Mouse (Mus musculus): ENCODE measurements around the gene Arpin. TPM values are rescaled to one million over a fixed set of nuclear protein-coding genes. Genes with fewer than 3 reads are reported as not detected.

Gene Arpin
- total and polyA plus RNA-seq, 3 experiments = 8.9 to 10.6 (median 9.9) TPM

DNA sequence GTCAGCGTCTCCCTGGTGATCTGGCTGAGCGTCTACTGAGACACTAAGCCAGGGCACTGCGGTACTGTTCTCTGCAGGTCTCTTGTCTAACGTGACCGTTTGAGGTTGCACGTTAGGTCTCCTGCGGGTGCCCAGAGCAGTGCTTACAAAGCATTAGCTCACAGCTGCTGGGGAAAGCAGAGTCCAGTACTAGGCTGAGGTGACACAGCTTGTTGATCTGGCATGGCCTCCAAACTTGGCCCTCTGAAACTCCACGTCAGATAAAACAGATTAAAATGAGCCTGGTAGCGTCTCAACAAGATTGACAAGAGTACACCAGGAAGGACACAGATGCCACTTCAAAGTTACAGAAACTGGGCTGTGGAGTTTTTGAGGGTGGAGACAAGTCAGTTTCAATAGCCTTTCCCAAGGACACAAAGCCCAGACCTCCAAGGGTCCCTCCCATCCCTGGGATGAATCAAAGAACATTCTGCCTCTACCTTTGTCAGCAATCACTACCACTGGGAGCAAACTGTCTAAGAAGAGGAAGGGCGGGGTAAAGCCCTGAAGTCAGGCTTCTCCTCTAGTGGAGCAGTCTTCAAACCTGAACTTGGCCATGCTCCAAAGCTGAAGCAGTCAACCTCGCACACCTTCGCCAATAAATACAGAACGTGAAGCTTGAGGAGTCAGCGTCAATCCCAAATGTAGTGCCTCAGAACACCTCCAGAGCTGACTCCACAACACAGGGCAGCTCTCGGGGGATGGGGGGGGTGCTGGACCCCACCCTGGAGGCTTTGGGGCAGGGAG, 44.5 kb downstream of the Arpin start:
- Histone ChIP-seq H3K9ac (ENCODE audit: low read depth, low read length) (no peak overlapping the region), H3K36me3 (ENCODE audit: control insufficient read depth, insufficient read depth, low read length) (no peaks in the 10 kb centered on the region), H3K79me2 (replicated peaks; ENCODE audit: control insufficient read depth, insufficient read depth, low read length) (no peaks in the 10 kb centered on the region), H3K4me1 (ENCODE audit: control insufficient read depth, insufficient read depth, low read length) (no peaks in the 10 kb centered on the region; the same call in 1 of the 2 replicates), H3K27me3 (ENCODE audit: control insufficient read depth, insufficient read depth, low read length) (no peaks in the 10 kb centered on the region), H3K27ac (no peak overlapping the region), H3K4me3 (no peak overlapping the region)
- DNase-seq = no peak
- 81% methylated on average over 15 of the region's 15 CpGs for WGBS
- intact Hi-C loops (cut with DNase I) = no loop called here
- TF ChIP-seq POLR2A (IDR thresholded peaks at IDR 0.05; ENCODE audit: insufficient read depth, low read depth, low read length) = no peak
- no peak for TF ChIP-seq EP300 (IDR thresholded peaks at IDR 0.05; ENCODE audit: insufficient read depth, low read depth, low read length)
- TF ChIP-seq CTCF (IDR thresholded peaks at IDR 0.05) = no peak

- Histone ChIP-seq H3K36me3 (ENCODE audit: control insufficient read depth, insufficient read depth, low read length) (no peaks in the 10 kb centered on the region), H3K27me3 (ENCODE audit: control insufficient read depth, insufficient read depth, low read length) (no peaks in the 10 kb centered on the region), H3K79me2 (replicated peaks; ENCODE audit: control insufficient read depth, insufficient read depth, low read length) (no peaks in the 10 kb centered on the region), H3K27ac (no peak overlapping the region), H3K9ac (ENCODE audit: low read depth, low read length) (no peak overlapping the region), H3K4me1 (ENCODE audit: control insufficient read depth, insufficient read depth, low read length) (no peaks in the 10 kb centered on the region; the same call in 1 of the 2 replicates), H3K4me3 (no peak overlapping the region)
- intact Hi-C loops (cut with DNase I) = no loop called here
- no peak for TF ChIP-seq POLR2A (IDR thresholded peaks at IDR 0.05; ENCODE audit: insufficient read depth, low read depth, low read length)
- no peak for TF ChIP-seq EP300 (IDR thresholded peaks at IDR 0.05; ENCODE audit: insufficient read depth, low read depth, low read length)
- TF ChIP-seq CTCF (IDR thresholded peaks at IDR 0.05) = no peak
- no peak for DNase-seq
- WGBS = 94% methylated on average over 9 of the region's 9 CpGs
Observed at GRCm38 (mm10) chr7:79888603-79889002, 46.6 kb downstream of the Arpin start.

- no peak overlapping the region for H3K9ac ChIP-seq (ENCODE audit: low read depth, low read length)
- intact Hi-C loops (cut with DNase I) = no loop called here
- H3K27ac ChIP-seq = no peak overlapping the region
- no peaks in the 10 kb centered on the region for H3K27me3 ChIP-seq (ENCODE audit: control insufficient read depth, insufficient read depth, low read length)
- WGBS = 83% methylated on average over 7 of the region's 7 CpGs
- no peak for TF ChIP-seq POLR2A (IDR thresholded peaks at IDR 0.05; ENCODE audit: insufficient read depth, low read depth, low read length)
- no peak for TF ChIP-seq EP300 (IDR thresholded peaks at IDR 0.05; ENCODE audit: insufficient read depth, low read depth, low read length)
- no peak for TF ChIP-seq CTCF (IDR thresholded peaks at IDR 0.05)
- H3K4me3 ChIP-seq = no peak overlapping the region
- no peaks in the 10 kb centered on the region; the same call in 1 of the 2 replicates for H3K4me1 ChIP-seq (ENCODE audit: control insufficient read depth, insufficient read depth, low read length)
- no peak for DNase-seq
- no peaks in the 10 kb centered on the region for H3K79me2 ChIP-seq (replicated peaks; ENCODE audit: control insufficient read depth, insufficient read depth, low read length)
- H3K36me3 ChIP-seq (ENCODE audit: control insufficient read depth, insufficient read depth, low read length) = no peaks in the 10 kb centered on the region
Observed at GRCm38 (mm10) chr7:79883613-79884334, 51.4 kb downstream of the Arpin start.

DNA sequence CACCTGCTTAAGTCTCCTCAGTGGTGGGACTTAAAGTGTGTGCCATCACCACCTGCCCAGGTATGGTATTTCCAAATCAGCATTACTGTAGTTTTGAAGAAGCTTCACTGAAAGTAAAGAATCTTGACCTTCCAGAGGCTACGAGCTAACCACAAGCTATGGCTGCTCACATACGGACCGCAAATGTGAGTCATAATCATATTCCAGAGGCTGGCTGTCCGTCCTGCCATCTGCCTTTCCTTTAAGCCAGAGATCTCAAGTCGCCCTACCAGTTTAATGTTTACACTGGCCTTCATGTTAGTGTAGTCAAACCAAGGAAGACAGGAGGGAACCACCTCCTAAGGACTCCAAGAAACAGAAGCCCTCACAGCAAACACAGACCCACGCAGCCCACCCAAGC, 53.3 kb downstream of the Arpin start:
- Histone ChIP-seq H3K27ac (no peak overlapping the region), H3K27me3 (ENCODE audit: control insufficient read depth, insufficient read depth, low read length) (no peaks in the 10 kb centered on the region), H3K9ac (ENCODE audit: low read depth, low read length) (no peak overlapping the region), H3K4me1 (ENCODE audit: control insufficient read depth, insufficient read depth, low read length) (no peaks in the 10 kb centered on the region; the same call in 1 of the 2 replicates), H3K36me3 (ENCODE audit: control insufficient read depth, insufficient read depth, low read length) (no peaks in the 10 kb centered on the region), H3K4me3 (no peak overlapping the region), H3K79me2 (replicated peaks; ENCODE audit: control insufficient read depth, insufficient read depth, low read length) (no peaks in the 10 kb centered on the region)
- no peak for TF ChIP-seq POLR2A (IDR thresholded peaks at IDR 0.05; ENCODE audit: insufficient read depth, low read depth, low read length)
- no peak for TF ChIP-seq EP300 (IDR thresholded peaks at IDR 0.05; ENCODE audit: insufficient read depth, low read depth, low read length)
- TF ChIP-seq CTCF (IDR thresholded peaks at IDR 0.05) = no peak
- intact Hi-C loops (cut with DNase I) = no loop called here
- no peak for DNase-seq
- 97% methylated on average over 6 of the region's 6 CpGs for WGBS

DNA sequence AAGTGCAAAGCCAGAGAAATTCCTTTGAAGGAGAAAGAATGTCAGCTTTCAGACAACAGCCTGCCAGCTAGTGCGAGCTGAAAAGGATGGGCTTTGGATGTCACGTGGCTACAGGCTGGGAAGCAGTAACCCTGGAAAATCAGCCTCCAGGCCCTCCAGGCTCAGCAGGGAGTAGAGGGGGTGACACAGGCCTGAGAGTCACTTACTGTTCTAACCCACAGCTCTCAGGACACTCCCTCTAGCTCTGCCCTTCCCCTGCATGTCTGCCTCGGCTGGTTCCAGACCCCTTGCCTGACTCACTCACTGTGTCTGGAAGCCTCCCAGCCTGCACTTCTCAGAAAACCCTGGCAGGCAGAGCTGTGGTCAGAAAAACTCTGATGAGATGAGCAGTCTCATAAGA, 54.2 kb downstream of the Arpin start:
- peak; percentile 36 to 41 for DNase-seq
- WGBS = 76% methylated on average over 3 of the region's 3 CpGs
- H3K79me2 ChIP-seq (replicated peaks; ENCODE audit: control insufficient read depth, insufficient read depth, low read length) = no peaks in the 10 kb centered on the region
- TF ChIP-seq POLR2A (IDR thresholded peaks at IDR 0.05; ENCODE audit: insufficient read depth, low read depth, low read length) (no peak), EP300 (IDR thresholded peaks at IDR 0.05; ENCODE audit: insufficient read depth, low read depth, low read length) (no peak), CTCF (IDR thresholded peaks at IDR 0.05) (no peak)
- no peak overlapping the region for H3K4me3 ChIP-seq
- H3K4me1 ChIP-seq (ENCODE audit: control insufficient read depth, insufficient read depth, low read length) = no peaks in the 10 kb centered on the region; the same call in 1 of the 2 replicates
- no peak overlapping the region for H3K27ac ChIP-seq
- H3K27me3 ChIP-seq (ENCODE audit: control insufficient read depth, insufficient read depth, low read length) = no peaks in the 10 kb centered on the region
- intact Hi-C loops (cut with DNase I) = no loop called here
- no peak overlapping the region for H3K9ac ChIP-seq (ENCODE audit: low read depth, low read length)
- no peaks in the 10 kb centered on the region for H3K36me3 ChIP-seq (ENCODE audit: control insufficient read depth, insufficient read depth, low read length)

DNA sequence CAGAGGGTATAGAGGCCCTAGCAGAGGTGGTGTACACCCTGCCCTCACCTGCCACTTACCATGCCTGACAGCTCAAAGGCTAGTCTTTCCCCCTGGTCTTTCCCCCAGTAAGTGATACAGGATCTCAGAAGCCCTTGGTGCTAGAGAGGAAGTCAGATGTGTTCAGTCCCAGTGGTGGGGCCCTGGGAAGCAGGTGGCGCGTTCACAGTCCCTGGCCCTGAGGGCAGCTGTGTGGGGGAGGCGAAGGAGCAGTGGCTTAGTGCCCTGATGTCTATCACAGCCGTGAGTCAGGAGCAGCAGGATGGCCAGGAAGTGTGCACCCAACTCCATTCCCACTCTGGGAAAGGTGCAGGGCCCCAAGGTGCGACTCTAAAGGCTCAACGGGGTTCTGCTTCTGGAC, 55.1 kb downstream of the Arpin start:
- H3K79me2 ChIP-seq (replicated peaks; ENCODE audit: control insufficient read depth, insufficient read depth, low read length) = no peaks in the 10 kb centered on the region
- WGBS = 83% methylated on average over 6 of the region's 6 CpGs
- no peaks in the 10 kb centered on the region for H3K27me3 ChIP-seq (ENCODE audit: control insufficient read depth, insufficient read depth, low read length)
- H3K36me3 ChIP-seq (ENCODE audit: control insufficient read depth, insufficient read depth, low read length) = no peaks in the 10 kb centered on the region
- H3K4me3 ChIP-seq = no peak overlapping the region
- TF ChIP-seq EP300 (IDR thresholded peaks at IDR 0.05; ENCODE audit: insufficient read depth, low read depth, low read length) = no peak
- TF ChIP-seq CTCF (IDR thresholded peaks at IDR 0.05) = no peak
- no peak for TF ChIP-seq POLR2A (IDR thresholded peaks at IDR 0.05; ENCODE audit: insufficient read depth, low read depth, low read length)
- no peaks in the 10 kb centered on the region; the same call in 1 of the 2 replicates for H3K4me1 ChIP-seq (ENCODE audit: control insufficient read depth, insufficient read depth, low read length)
- no peak overlapping the region for H3K9ac ChIP-seq (ENCODE audit: low read depth, low read length)
- intact Hi-C loops (cut with DNase I) = no loop called here
- no peak for DNase-seq
- H3K27ac ChIP-seq = no peak overlapping the region

Data from heart, adult 2 months (tissue).